16 mouse cellular contexts compared by ENCODE assay signal in the genomic region with DNA sequence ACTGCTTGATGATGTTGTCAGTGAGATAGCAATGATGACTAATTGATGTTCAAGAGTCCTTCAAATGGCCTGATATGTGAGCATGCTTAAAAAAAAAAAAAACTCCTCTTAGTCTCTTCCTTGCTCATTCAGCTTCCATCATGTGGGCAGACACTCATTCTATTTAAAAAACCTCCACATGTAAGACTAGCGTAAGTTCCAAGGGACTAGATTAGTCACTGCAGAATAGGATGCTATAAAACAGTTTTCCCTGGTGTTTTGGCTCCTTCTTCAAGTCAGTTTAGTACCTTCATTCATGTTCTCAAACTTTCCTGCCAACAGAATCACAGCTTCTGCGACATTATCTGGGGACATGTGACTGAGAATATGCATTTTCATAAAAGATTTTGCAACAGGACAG.
A peak's percentile ranks its signal among the peaks of the same experiment; 100 is the strongest.
DNase-seq lines count a peak whose midpoint lies in the region; ATAC-seq lines count a peak whose summit lies in the region.
"Had no signal": no experiment of that assay in that cellular context is flagged by ENCODE, and none has a peak within 500 bp of the region (broad histone marks: within the 10 kb centered on the region; RNA-seq: fewer than 3 reads in every experiment).

No protein-coding gene starts in this region.

- ATAC-seq in frontal cortex, adult (ENCODE audit: low TSS enrichment): peak; percentile 96
- ATAC-seq: forebrain, embryonic 14.5 days; forebrain, embryonic 16.5 days had no signal

- intact Hi-C loops in gastrocnemius, postnatal 14 days (cut with DNase I; ENCODE audit: low total_unique reads): no loop called here

- DNase-seq in frontal cortex, postnatal 10 days (ENCODE audit: low spot score in 2 of 2): no peak
- peak; percentile 1 for DNase-seq in CD4-positive helper T cell, adult 2 months (ENCODE audit: low read depth, low spot score)
- DNase-seq in telencephalon, adult 2 months (ENCODE audit: low read depth, low spot score): peak; percentile 27
- no peak for DNase-seq in gastrocnemius, postnatal 14 days
- DNase-seq: adrenal gland, adult 2 months; adrenal gland, postnatal 10 days; adrenal gland, postnatal 25 days; B cell, adult 2 months; cerebellum, adult 11-12 months; cerebellum, adult 2 months; cerebellum, adult 9-10 months; cerebellum, postnatal 10 days; cerebellum, postnatal 25 days had no signal

Comparison
In these comparisons a context has a peak if more than half of its experiments do, and no peak if none do; other contexts are left out.
1. DNase-seq: peak in CD4-positive helper T cell, adult 2 months (single experiment) and telencephalon, adult 2 months (single experiment); none in frontal cortex, postnatal 10 days (0 of 2) and gastrocnemius, postnatal 14 days (single experiment).